Mouse (Mus musculus) neural tube, postnatal 0 days (tissue): ENCODE results near the gene Htr1d. TPM values are rescaled to one million over a fixed set of nuclear protein-coding genes. Genes with fewer than 3 reads are reported as not detected.

Experiments used
- polyA plus RNA-seq: library from polyadenylated mRNA; unstranded; fragments of >200 nt; fragmentation: Nextera tagmentation; extraction: Ambion mirVana; gene quantifications from 2 replicates; pipeline ENCODE4 v1.2.1, GENCODE M21; 2015

Htr1d gene
- polyA plus RNA-seq = 4.9 and 7.0 TPM in 2 replicates

DNA sequence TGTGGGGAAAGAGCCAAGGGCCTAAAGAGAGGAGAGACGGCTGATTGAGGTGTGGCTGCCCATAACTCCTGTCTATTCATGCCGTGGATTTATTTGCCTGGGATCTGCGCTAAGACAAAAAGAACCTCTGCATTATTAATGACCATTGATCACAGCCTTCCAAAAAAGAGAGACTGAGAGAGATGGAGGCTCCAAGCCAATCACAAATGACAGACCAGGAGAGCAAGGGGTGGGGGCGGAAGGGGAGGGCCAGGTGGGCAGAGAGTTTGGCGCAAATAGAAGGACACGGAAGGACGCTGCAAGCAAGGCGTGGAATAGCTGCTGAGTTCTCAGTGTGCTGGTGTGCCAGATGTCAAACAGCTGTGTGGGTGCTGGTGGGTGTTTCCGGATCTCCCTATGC, at the start of gene Htr1d:
TSS of gene Htr1d (plus strand) at position 301 of the 400 bp plus-strand sequence.

GRCm38 (mm10) chr4:136462086-136462838, 38.9 kb downstream of the Htr1d start, which contains the start of gene 6030445D17Rik:
6030445D17Rik (plus strand) TSS chr4:136462250.

GRCm38 (mm10) chr4:136469371-136469903, 46.1 kb downstream of the Htr1d start, which contains the start of gene Luzp1:
Luzp1 (plus strand) TSS chr4:136469761.

Other genes starting within 250 kb of the Htr1d start
- gene Asap3, start 217.2 kb upstream of the Htr1d start, polyA plus RNA-seq = 4.9 and 5.4 TPM in 2 replicates
- gene Tcea3, start 175.8 kb upstream of the Htr1d start, polyA plus RNA-seq = 1.9 and 3.7 TPM in 2 replicates
- gene Zfp46, start 138.8 kb upstream of the Htr1d start, polyA plus RNA-seq = 22.0 and 23.5 TPM in 2 replicates
- gene Hnrnpr, start 112.6 kb upstream of the Htr1d start, polyA plus RNA-seq = 139 and 155 TPM in 2 replicates
- 0.56 and 0.80 TPM in 2 replicates for gene 6030445D17Rik, start 38.7 kb downstream of the Htr1d start, polyA plus RNA-seq
- gene Luzp1, start 46.2 kb downstream of the Htr1d start, polyA plus RNA-seq = 65.7 and 72.2 TPM in 2 replicates
- 37.4 and 42.5 TPM in 2 replicates for gene Kdm1a, start 179.2 kb downstream of the Htr1d start, polyA plus RNA-seq
- gene Tex46, start 186.9 kb downstream of the Htr1d start, polyA plus RNA-seq = not detected in 2 replicates
- gene Lactbl1, start 199.1 kb downstream of the Htr1d start, polyA plus RNA-seq = 0.10 TPM in 1 of 2 replicates, not detected in the other